Mouse (Mus musculus) heart, postnatal 4 days (tissue): ENCODE data around the gene Gm11060. TPM values are rescaled to one million over a fixed set of nuclear protein-coding genes. Genes with fewer than 3 reads are reported as not detected.
A peak's percentile ranks its signal among the peaks of the same experiment; 100 is the strongest.

Source experiments
- DNase-seq: peaks from one replicate; pipeline ENCODE4 v3.0.0; 2021
- total RNA-seq, 2 experiments: library from RNA; stranded (reverse); gene quantifications; 2 replicates each; pipeline ENCODE4 v1.2.3; 2021

The Gm11060 gene
- total RNA-seq, 2 experiments from 2014 or later: not detected

- no peak for DNase-seq
Measured at GRCm38 (mm10) chr2:105117669-105118068, 25.9 kb downstream of the Gm11060 start.

DNA sequence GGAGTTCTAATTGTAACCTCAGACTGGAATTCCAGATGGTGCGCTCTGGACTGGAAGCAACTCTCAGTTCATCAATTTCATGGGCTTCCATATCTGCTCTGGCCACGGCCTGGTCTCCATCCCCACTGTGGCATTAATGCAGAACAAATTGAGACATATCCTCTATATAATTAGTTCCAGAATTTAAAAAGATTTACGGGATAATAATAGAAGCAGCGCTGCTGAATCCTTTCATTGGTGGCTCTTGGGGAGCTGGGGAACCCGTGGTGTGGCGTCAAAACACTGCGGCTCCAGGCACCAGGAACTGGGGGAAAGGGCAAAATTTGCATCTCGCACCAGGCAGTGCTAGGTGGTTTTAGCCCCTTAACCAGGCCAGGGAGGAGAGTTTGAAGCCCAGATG, 30.4 kb downstream of the Gm11060 start:
- DNase-seq: no peak

DNA sequence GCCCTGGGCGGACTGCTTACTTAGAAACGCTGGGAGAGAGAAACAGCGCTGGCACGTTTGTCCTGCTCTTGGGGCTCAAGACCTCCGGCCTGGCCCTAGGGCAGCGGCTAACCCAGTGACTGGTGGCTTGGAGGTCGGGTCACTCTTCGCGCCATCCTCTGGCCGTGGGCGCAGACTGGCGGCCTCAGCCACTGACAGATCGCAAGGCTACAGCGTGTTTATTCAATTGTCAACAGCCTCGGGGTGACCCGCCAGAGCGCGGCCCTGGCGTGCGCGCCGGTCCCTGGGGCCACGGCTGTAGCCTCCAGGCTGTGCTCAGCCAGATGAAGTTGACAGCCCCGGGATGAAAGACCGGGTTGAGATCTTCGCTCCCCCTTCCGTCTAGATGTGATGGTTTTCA, 31.1 kb downstream of the Gm11060 start:
- DNase-seq: peak; percentile 35

- no peak for DNase-seq
Measured at GRCm38 (mm10) chr2:105123431-105123830, 31.6 kb downstream of the Gm11060 start.

- no peak for DNase-seq
Measured at GRCm38 (mm10) chr2:105123881-105124280, 32.1 kb downstream of the Gm11060 start.

- DNase-seq: no peak
Measured at GRCm38 (mm10) chr2:105124391-105124790, 32.6 kb downstream of the Gm11060 start.

DNA sequence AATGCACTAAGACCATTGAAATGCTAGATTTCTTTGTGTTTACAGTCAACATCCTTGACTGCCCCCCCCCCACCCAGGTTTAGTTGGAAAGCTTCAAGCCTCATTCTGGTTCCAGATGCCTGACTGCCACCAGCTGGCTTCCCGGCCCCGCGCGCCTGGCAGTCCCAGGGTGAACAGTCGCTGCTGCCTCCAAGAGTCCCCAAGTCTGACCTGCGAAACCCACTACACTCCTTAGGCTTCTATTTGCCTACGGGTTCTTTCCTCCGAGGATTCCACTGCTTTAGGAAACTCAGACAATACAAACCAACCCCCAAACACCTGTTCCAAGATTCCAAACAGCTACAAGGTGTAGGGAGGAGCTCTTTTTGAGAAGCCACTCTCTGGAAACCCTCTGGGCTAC, 33.4 kb downstream of the Gm11060 start:
- DNase-seq: no peak

DNA sequence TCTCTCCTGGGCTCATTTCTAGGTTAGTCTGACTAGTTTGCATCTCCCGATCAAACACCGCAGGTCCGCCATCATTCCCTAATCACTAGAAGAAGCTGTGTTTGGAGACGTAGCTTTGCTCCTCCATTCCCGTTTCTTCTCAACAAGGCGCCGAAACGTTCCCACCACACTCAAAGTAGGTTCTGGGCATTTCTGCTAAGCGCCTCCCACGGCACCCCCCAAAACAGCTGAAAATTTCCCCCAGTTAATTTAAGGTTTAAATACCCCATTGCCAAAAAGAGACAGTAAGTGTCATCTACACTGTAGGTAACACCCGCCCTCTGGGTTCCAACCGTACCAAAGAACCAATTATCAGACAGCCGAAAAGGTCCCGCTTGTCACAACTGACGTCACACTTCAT, 33.8 kb downstream of the Gm11060 start:
- DNase-seq: no peak

DNA sequence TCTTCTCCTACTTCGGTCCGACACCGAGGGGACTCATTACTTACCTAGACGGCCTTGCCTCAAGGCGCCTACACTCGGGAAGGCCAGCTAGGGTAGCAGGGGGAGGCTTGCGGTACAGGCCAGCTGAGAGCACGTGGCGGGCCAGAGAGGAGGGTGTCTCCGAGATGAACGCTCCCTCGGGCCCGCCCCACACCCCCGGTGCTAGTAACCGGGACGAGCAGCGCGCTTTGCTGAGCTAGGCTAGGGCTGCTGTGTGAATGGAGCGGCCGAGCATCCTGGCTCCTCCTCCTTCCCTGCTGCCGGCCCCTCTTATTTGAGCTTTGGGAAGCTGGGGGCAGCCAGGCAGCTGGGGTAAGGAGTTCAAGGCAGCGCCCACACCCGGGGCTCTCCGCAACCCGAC, 34.5 kb downstream of the Gm11060 start, which contains the start of gene Wt1:
Gene Wt1 (plus strand): TSS at position 251 of the 400 bp plus-strand sequence.
- DNase-seq: peak; percentile 73

GRCm38 (mm10) chr2:105126691-105127530, 35.1 kb downstream of the Gm11060 start:
- DNase-seq: no peak

DNA sequence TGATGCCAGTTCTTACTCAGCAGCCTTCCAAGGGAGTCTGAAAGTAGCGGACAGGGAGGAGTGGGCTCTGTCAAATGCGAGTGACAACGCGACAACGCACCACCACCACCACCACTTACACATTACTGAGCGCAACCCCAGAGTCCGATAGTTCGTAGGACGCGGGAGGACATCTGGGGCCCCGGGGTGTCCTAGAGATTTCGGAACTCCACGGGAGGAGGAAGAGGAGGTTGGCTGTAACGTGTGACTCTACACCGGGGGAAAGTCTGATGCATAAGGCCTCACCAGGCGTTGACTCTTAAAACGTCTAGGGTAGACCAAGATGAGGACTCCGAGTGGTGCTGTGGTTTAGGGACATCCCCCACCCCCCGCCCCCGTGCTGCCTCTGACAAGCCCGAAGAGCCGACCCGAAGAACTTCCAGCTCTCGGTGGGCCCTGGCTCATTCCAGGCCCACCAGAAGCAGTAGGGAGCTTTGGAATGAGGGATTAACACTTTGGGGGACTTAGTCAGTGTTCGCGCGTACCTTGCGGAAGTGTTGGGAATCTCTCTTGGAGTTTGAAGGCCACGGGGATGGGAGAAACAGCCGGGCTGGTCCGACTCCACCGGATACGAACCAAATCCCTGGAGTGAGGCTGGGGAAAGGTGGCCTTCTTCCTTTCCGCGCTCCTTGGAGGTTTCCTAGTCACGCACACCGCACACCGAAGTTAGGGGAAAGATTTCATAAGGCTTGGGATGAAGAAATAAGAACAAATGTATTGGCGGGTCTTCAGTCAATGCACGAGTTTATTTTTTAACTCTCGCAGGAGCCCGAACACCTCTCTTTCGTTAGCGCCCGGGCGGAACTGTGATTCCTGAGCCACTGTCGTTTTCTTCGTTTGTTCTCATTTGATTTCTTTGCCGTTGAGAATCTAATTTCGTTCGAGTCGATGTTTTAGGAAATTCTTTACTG, 36.0 kb downstream of the Gm11060 start:
- DNase-seq: no peak

DNA sequence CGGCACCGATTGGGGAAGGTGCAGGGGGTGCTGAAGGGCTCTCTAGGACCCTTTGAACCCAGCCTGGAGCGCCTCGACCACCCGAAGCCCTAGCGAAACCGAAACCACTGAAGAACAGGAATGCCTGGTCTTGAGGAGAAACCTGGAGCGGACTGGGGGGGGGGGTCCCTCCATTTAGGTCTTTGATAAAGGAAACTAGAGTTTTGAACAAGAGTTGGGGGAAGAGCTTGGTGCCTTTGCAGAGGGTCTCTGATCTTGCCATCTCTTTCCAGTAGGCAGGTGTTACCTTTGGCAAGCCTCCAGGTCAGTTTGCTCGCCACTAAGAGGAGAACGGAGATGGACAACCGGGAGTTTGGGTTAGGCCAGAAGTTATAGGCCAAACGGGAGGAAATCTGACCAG, 36.7 kb downstream of the Gm11060 start:
- DNase-seq: no peak

- peak; percentile 66 for DNase-seq
Measured at GRCm38 (mm10) chr2:105130351-105131060, 38.7 kb downstream of the Gm11060 start.

DNA sequence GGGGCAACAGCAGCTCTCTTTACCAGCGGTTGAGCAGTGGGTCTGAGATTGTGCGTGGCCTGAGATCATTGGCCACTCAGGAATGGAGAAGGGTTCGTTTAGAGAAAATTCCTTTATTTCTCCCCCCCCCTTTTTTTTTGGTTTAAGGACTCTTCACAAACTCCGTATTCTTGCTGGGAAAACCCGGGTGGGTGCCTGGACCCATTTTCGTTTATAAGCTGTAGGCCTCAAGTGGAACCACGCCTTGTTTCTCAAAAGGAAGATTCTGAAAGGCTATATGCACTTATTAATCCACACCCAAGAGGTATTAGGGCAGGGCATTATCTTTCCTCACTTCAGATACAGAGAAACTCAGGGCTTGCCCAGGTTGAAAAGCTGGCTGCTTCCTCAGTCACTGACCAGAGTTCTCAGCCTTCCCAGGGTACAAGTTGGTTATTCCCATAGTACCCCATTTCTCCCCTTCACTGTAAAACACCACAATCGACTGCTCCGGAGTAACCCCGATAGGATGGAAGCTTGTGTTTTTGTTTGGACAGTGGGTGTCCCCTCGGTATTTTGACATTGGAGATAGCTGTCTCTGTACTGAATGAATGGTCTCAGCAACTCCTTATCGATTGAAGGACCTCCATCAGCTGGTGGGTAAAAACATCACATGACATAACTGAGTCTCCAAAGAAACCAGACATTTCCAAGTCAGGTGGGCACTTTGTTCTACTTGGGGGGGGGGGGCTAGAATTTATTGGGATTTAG, 39.4 kb downstream of the Gm11060 start:
- no peak for DNase-seq

DNA sequence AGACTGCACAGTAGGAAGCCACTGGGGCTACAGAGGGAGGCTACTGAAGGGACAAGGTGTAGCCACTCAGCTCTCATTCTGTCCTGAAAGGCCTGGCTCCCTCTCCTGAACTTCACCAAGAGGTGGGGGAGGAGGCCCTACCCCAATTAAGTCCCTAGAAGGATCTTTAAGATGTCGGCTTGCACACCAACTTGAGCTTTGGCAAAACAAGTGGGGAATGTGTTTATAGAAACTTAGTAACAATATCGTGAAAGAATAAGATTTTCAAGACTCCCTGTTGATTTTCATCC, 39.9 kb downstream of the Gm11060 start:
- DNase-seq: no peak

DNA sequence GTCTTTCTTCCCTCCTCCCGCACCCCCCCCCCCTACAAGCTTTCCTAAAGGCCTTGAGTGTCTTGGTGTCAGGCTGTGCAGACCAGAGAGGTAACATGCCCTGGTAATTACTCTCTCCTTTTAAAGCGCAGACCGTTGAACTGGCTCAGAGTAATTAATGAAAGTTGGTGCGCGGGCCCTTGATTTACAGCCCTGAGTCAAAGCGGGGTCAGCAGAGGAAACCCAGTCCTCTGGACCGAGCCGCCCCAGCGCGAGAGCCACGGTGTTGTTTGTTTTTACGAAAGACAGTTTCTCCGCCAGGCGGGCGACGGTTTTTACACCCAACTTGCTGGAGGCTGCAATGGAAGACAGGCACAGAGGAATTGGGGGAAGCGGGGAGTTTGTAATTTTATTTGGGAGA, 40.5 kb downstream of the Gm11060 start:
- no peak for DNase-seq

GRCm38 (mm10) chr2:105132933-105133795, 41.3 kb downstream of the Gm11060 start:
- no peak for DNase-seq

- peak; percentile 71 for DNase-seq
Measured at GRCm38 (mm10) chr2:105134296-105134695, 42.5 kb downstream of the Gm11060 start.

GRCm38 (mm10) chr2:105139471-105139870, 47.7 kb downstream of the Gm11060 start:
- DNase-seq: no peak

- no peak for DNase-seq
Measured at GRCm38 (mm10) chr2:105141371-105141770, 49.6 kb downstream of the Gm11060 start.
